8 mouse cellular contexts compared by ENCODE assay signal in the genomic region with DNA sequence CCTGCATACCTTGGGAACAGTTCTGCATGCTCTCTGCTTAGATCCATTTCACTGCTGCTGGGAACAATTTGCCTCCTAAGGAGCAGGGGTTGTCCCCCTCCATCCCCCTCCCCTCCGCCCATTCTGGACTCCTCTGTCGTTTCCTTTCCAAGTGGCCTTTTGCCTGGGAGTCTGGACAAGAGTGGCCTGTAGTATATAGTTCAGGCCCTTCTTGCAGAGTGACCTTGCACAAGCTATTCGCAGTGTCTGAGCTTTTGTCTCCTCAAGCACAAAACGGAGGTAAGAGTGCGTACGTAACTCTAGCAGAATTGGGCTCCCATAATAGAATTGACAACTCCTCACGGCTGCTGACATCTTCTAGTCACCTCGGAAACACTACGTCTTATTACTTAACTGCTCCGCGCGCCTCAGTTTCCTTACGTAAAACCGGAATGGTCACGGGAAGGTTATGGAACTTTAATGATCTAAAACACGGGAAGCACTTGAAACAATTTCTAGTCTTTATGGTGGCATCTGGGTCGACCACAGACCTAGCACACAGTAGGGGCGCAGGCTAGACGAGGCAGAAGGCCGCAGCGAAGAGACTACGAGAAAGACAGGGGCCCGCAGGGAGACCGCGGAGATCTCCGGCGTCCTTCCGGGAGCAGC. TPM values are rescaled to one million over a fixed set of nuclear protein-coding genes. Genes with fewer than 3 reads are reported as not detected.
DNase-seq lines count a peak whose midpoint lies in the region; ATAC-seq and TF ChIP-seq lines count a peak whose summit lies in the region.

No protein-coding gene starts in this region.

- peak; percentile 5; the same call in 1 of the 2 replicates for ATAC-seq in forebrain, embryonic 13.5 days
- no peak for ATAC-seq in kidney, embryonic 15.5 days (replicated peaks; ENCODE audit: low FRiP score)
- 0 out of 2 replicates have a peak, but pooled peaks have one; percentile 7 for ATAC-seq in midbrain, embryonic 12.5 days (ENCODE audit: low FRiP score, low read depth)

- peak overlapping the region; percentile 87 for H3K9ac ChIP-seq in heart, adult 2 months (ENCODE audit: low read depth, low read length)
- H3K9ac ChIP-seq in forebrain, embryonic 13.5 days, result peak overlapping the region; percentile 90
- peak overlapping the region; percentile 51 for H3K9ac ChIP-seq in kidney, embryonic 15.5 days
- H3K9ac ChIP-seq in midbrain, embryonic 12.5 days (replicated peaks), result peak overlapping the region; percentile 68

- H3K27me3 ChIP-seq in heart, adult 2 months (ENCODE audit: control insufficient read depth, insufficient read depth, low read length), result no peaks in the 10 kb centered on the region
- H3K27me3 ChIP-seq in forebrain, embryonic 13.5 days, result no peaks in the 10 kb centered on the region
- no peaks in the 10 kb centered on the region for H3K27me3 ChIP-seq in kidney, embryonic 15.5 days
- peaks cover 8% of the 10 kb centered on the region; the same call in 1 of the 2 replicates for H3K27me3 ChIP-seq in midbrain, embryonic 12.5 days

- TF ChIP-seq POLR2A in heart, adult 2 months (IDR thresholded peaks at IDR 0.05; ENCODE audit: insufficient read depth, low read depth, low read length), result no peak; the same call in 1 of the 2 replicates

- no peak for TF ChIP-seq EP300 in heart, adult 2 months (IDR thresholded peaks at IDR 0.05; ENCODE audit: insufficient read depth, low read depth, low read length)

- H3K4me1 ChIP-seq in heart, adult 2 months (ENCODE audit: control insufficient read depth, insufficient read depth, low read length), result peaks cover 14% of the 10 kb centered on the region
- peaks cover 43% of the 10 kb centered on the region for H3K4me1 ChIP-seq in forebrain, embryonic 13.5 days
- peaks cover 42% of the 10 kb centered on the region for H3K4me1 ChIP-seq in kidney, embryonic 15.5 days
- peaks cover 34% of the 10 kb centered on the region for H3K4me1 ChIP-seq in midbrain, embryonic 12.5 days

- no peak for DNase-seq in heart, adult 2 months
- DNase-seq in heart, postnatal 25 days (ENCODE audit: low spot score), result no peak
- DNase-seq in MN1 (ENCODE audit: low spot score), result peak; percentile 49
- no peak for DNase-seq in left cerebral cortex, adult 9 months (ENCODE audit: low spot score in 2 of 2)
- no peak for DNase-seq in layer of hippocampus, adult 9-10 months (ENCODE audit: low spot score)

- WGBS in heart, adult 2 months, result 3% methylated on average over 28 of the region's 28 CpGs
- 1% methylated on average over 28 of the region's 28 CpGs for WGBS in forebrain, embryonic 13.5 days
- WGBS in kidney, embryonic 15.5 days, result 2% methylated on average over 28 of the region's 28 CpGs
- 2% methylated on average over 28 of the region's 28 CpGs for WGBS in midbrain, embryonic 12.5 days

- peaks cover 23% of the 10 kb centered on the region for H3K36me3 ChIP-seq in heart, adult 2 months (ENCODE audit: control insufficient read depth, insufficient read depth, low read length)
- no peaks in the 10 kb centered on the region for H3K36me3 ChIP-seq in forebrain, embryonic 13.5 days (ENCODE audit: poor library complexity, severe bottlenecking)
- H3K36me3 ChIP-seq in kidney, embryonic 15.5 days, result no peaks in the 10 kb centered on the region
- H3K36me3 ChIP-seq in midbrain, embryonic 12.5 days, result no peaks in the 10 kb centered on the region

- peak overlapping the region; percentile 65 for H3K4me2 ChIP-seq in forebrain, embryonic 13.5 days
- peak overlapping the region; percentile 88 for H3K4me2 ChIP-seq in kidney, embryonic 15.5 days
- H3K4me2 ChIP-seq in midbrain, embryonic 12.5 days (replicated peaks), result peak overlapping the region; percentile 92

- H3K79me2 ChIP-seq in heart, adult 2 months (replicated peaks; ENCODE audit: control insufficient read depth, insufficient read depth, low read length), result 0 out of 2 replicates have a peak, but pooled peaks cover 1% of the 10 kb centered on the region

- no peaks in the 10 kb centered on the region for H3K9me3 ChIP-seq in forebrain, embryonic 13.5 days (replicated peaks)
- H3K9me3 ChIP-seq in kidney, embryonic 15.5 days (replicated peaks), result no peaks in the 10 kb centered on the region
- no peaks in the 10 kb centered on the region for H3K9me3 ChIP-seq in midbrain, embryonic 12.5 days

- peak overlapping the region; percentile 93 for H3K27ac ChIP-seq in heart, adult 2 months
- H3K27ac ChIP-seq in forebrain, embryonic 13.5 days, result peak overlapping the region; percentile 87
- H3K27ac ChIP-seq in kidney, embryonic 15.5 days, result peak overlapping the region; percentile 94
- peak overlapping the region; percentile 64 for H3K27ac ChIP-seq in midbrain, embryonic 12.5 days (replicated peaks)

- peak overlapping the region; percentile 74 for H3K4me3 ChIP-seq in heart, adult 2 months
- H3K4me3 ChIP-seq in forebrain, embryonic 13.5 days, result peak overlapping the region; percentile 77
- H3K4me3 ChIP-seq in kidney, embryonic 15.5 days (replicated peaks), result peak overlapping the region; percentile 84
- peak overlapping the region; percentile 69 for H3K4me3 ChIP-seq in midbrain, embryonic 12.5 days

- no peak for TF ChIP-seq CTCF in heart, adult 2 months (IDR thresholded peaks at IDR 0.05)

- intact Hi-C loops in heart, adult 2 months (cut with DNase I), result loop anchor here (2.0 kb wide), 2 partner anchors 25 to 43 kb away; no protein-coding TSS in a partner anchor
- intact Hi-C loops in heart, postnatal 25 days (cut with DNase I), result loop anchor here (2.0 kb wide), 2 partner anchors 45 to 71 kb away; no protein-coding TSS in a partner anchor

RNA-seq across cellular contexts. Expression of gene Mprip, which starts 0.6 kb away (rescaled TPM):
- 100 to 1,000 TPM; 132 to 142 TPM for total RNA-seq in heart, adult 2 months (2021)
- 77.1 and 81.6 TPM in 2 replicates for polyA plus RNA-seq in heart, adult 2 months (2012; rRNA removed)
- 100 to 1,000 TPM; 149 to 151 TPM for total RNA-seq in heart, postnatal 25 days (2021)
- polyA plus RNA-seq in forebrain, embryonic 13.5 days (2015; fragmentation: Nextera tagmentation; extraction: Ambion mirVana), result 37.1 and 40.5 TPM in 2 replicates
- polyA plus RNA-seq in kidney, embryonic 15.5 days (2015; fragmentation: Nextera tagmentation; extraction: Ambion mirVana), result 46.7 and 51.3 TPM in 2 replicates
- polyA plus RNA-seq in midbrain, embryonic 12.5 days (2016; fragmentation: Nextera tagmentation; extraction: Ambion mirVana), result 73.0 and 75.6 TPM in 2 replicates
